Mouse (Mus musculus) kidney, adult 2 months (tissue): ENCODE data around the gene Mindy4b-ps.

Source experiments
- CTCF ChIP-seq: fragments of 200-500 bp; conservative IDR thresholded peaks from 2 replicates; pipeline ENCODE4 v1.5.1; 2011; ENCODE audit warnings: low read depth, mild to moderate bottlenecking, control low read depth, low read length, moderate library complexity, mixed read lengths; ENCODE audit not compliant: insufficient read depth, insufficient read length
- POLR2A ChIP-seq: fragments of 200-500 bp; IDR thresholded peaks from one replicate; pipeline ENCODE4 v1.6.1; 2011; ENCODE audit warnings: low read depth, low read length, control low read depth

DNA sequence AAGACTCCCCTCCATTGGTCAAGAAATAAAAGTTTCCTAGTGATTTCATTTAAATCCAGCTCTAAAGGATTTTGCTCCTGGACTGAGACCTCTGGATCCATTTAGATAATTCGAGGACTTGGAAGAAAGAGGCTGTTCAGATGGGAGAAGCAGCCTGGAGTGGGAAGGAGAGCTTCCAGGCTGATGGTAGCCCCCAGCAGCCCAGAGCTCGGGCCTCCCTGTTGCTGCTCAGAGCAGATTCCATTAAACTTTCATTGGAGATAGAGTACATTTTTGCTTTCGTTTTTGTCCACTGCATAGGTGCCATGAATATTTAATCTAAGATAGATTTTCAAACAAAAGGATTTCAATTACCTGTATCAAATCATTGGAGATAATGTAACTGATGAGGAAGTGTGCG, at the start of gene Mindy4b-ps:
- TF ChIP-seq CTCF (no peak), POLR2A (no peak)
